Mouse (Mus musculus) lung, adult 2 months (tissue): ENCODE data around the gene A030005K14Rik. TPM values are rescaled to one million over a fixed set of nuclear protein-coding genes. Genes with fewer than 3 reads are reported as not detected.
A peak's percentile ranks its signal among the peaks of the same experiment; 100 is the strongest.

ENCODE experiments used
- DNase-seq: peaks from one replicate; pipeline ENCODE4 v3.0.0; 2022
- H3K4me1 ChIP-seq: fragments of 200-500 bp; 2 replicates; pipeline ENCODE4 v1.6.1; 2011; ENCODE audit warnings: low read length; ENCODE audit not compliant: control insufficient read depth, insufficient read depth
- H3K4me3 ChIP-seq: fragments of 200-500 bp; replicated peaks from 2 replicates; pipeline ENCODE3; 2011; ENCODE audit warnings: low read depth, mild to moderate bottlenecking, control low read depth, low read length; ENCODE audit errors: extremely low read depth
- CTCF ChIP-seq: fragments of 200-500 bp; IDR thresholded peaks from 2 replicates; pipeline ENCODE4 v1.5.1; 2011; ENCODE audit warnings: mild to moderate bottlenecking, low read length, control low read depth; ENCODE audit not compliant: insufficient read depth
- POLR2A ChIP-seq: fragments of 200-500 bp; IDR thresholded peaks from 2 replicates; pipeline ENCODE4 v1.6.1; 2011; ENCODE audit warnings: low read depth, mild to moderate bottlenecking, control low read depth, low read length, borderline replicate concordance; ENCODE audit errors: extremely low read depth
- WGBS: fragments of 180-500 bp; shearing (Covaris S2); methylation state at CpG from one replicate; pipeline ENCODE4 v1.1.7; 2018; 5-methylcytosine and 5-hydroxymethylcytosine counted together
- polyA plus RNA-seq: library from polyadenylated mRNA; depleted of rRNA; stranded (reverse); fragments of >200 nt; gene quantifications from 2 replicates; pipeline ENCODE4 v1.2.3, GENCODE M21; 2012

Gene A030005K14Rik
- polyA plus RNA-seq, 1 experiment, result not detected

GRCm38 (mm10) chr1:83076190-83076917 is 17.2 kb upstream of the A030005K14Rik start:
- H3K4me3 ChIP-seq, result no peak overlapping the region
- DNase-seq, result no peak

GRCm38 (mm10) chr1:83075526-83076189 is 16.5 kb upstream of the A030005K14Rik start:
- DNase-seq, result no peak
- no peaks in the 10 kb centered on the region for H3K4me1 ChIP-seq
- H3K4me3 ChIP-seq, result no peak overlapping the region
- TF ChIP-seq POLR2A (no peak), CTCF (no peak)
- WGBS, result 34% methylated on average over 15 of the region's 15 CpGs

More at GRCm38 (mm10) chr1:83076190-83076917, 17.2 kb upstream of the A030005K14Rik start:
- no peaks in the 10 kb centered on the region for H3K4me1 ChIP-seq
- 46% methylated on average over 11 of the region's 11 CpGs for WGBS
- no peak for TF ChIP-seq POLR2A
- 0 out of 2 replicates have a peak, but pooled peaks have one; percentile 33 for TF ChIP-seq CTCF

- 69% methylated on average over 10 of the region's 10 CpGs for WGBS
These were observed 8.0 kb upstream of the A030005K14Rik start for GRCm38 (mm10) chr1:83067205-83067604.

GRCm38 (mm10) chr1:83066577-83066976 is 7.4 kb upstream of the A030005K14Rik start:
- TF ChIP-seq CTCF (no peak), POLR2A (no peak)
- DNase-seq, result no peak
- Histone ChIP-seq H3K4me3 (no peak overlapping the region), H3K4me1 (no peaks in the 10 kb centered on the region)
- 96% methylated on average over 4 of the region's 4 CpGs for WGBS

More at GRCm38 (mm10) chr1:83067205-83067604, 8.0 kb upstream of the A030005K14Rik start:
- no peak for DNase-seq
- TF ChIP-seq CTCF, result no peak
- TF ChIP-seq POLR2A, result no peak
- Histone ChIP-seq H3K4me3 (no peak overlapping the region), H3K4me1 (no peaks in the 10 kb centered on the region)

- Histone ChIP-seq H3K4me3 (no peak overlapping the region), H3K4me1 (peaks cover 6% of the 10 kb centered on the region; the same call in 1 of the 2 replicates)
- 20% methylated on average over 3 of the region's 3 CpGs for WGBS
- DNase-seq, result no peak
- no peak for TF ChIP-seq POLR2A
- 0 out of 2 replicates have a peak, but pooled peaks have one; percentile 0 for TF ChIP-seq CTCF
These were observed 5.7 kb upstream of the A030005K14Rik start for GRCm38 (mm10) chr1:83064851-83065250.

GRCm38 (mm10) chr1:83060643-83061042 is 1.5 kb upstream of the A030005K14Rik start, which contains the start of gene Krtap28-13:
TSS of gene Krtap28-13 (plus strand) at chr1:83060930.
- 75% methylated on average over 4 of the region's 4 CpGs for WGBS
- H3K4me3 ChIP-seq, result no peak within 1 kb of the TSS
- DNase-seq, result no peak
- peaks cover 6% of the 10 kb centered on the region; the same call in 1 of the 2 replicates for H3K4me1 ChIP-seq
- TF ChIP-seq POLR2A (no peak), CTCF (no peak)

- Histone ChIP-seq H3K4me1 (peaks cover 6% of the 10 kb centered on the region; the same call in 1 of the 2 replicates), H3K4me3 (no peak overlapping the region)
- WGBS, result 43% methylated on average over 1 of the region's 1 CpGs
- no peak for TF ChIP-seq CTCF
- no peak for TF ChIP-seq POLR2A
- DNase-seq, result no peak
These were observed 697 bp downstream of the A030005K14Rik start for GRCm38 (mm10) chr1:83058481-83058880.

- H3K4me3 ChIP-seq, result peak within 1 kb of the TSS; percentile 16
- DNase-seq, result peak; percentile 15
- TF ChIP-seq POLR2A (no peak), CTCF (peak; percentile 5; the same call in 1 of the 2 replicates)
- WGBS, result 58% methylated on average over 5 of the region's 5 CpGs
- H3K4me1 ChIP-seq, result no peaks in the 10 kb centered on the region
These were observed 14.2 kb downstream of the A030005K14Rik start, which contains the start of gene Gm47969 for GRCm38 (mm10) chr1:83044882-83045427. TSS of gene Gm47969 (plus strand) at chr1:83044932.

- WGBS, result 73% methylated on average over 2 of the region's 2 CpGs
- TF ChIP-seq CTCF (no peak), POLR2A (no peak)
- DNase-seq, result no peak
- Histone ChIP-seq H3K4me1 (no peaks in the 10 kb centered on the region), H3K4me3 (no peak within 1 kb of the TSS)
These were observed 16.8 kb downstream of the A030005K14Rik start, which contains the start of gene Krtap28-10 for GRCm38 (mm10) chr1:83042380-83042779. TSS of gene Krtap28-10 (minus strand) at chr1:83042480.
